Mouse (Mus musculus) E14TG2a.4 (cell line): Measurements from ENCODE around the gene Cacna1d.
A peak's percentile ranks its signal among the peaks of the same experiment; 100 is the strongest.

Experiments used
- H3K27me3 ChIP-seq: 2 replicates; pipeline ENCODE4 v1.6.1; 2014; ENCODE audit warnings: low read length, control low read depth; ENCODE audit not compliant: insufficient read depth
- H3K36me3 ChIP-seq: 2 replicates; pipeline ENCODE4 v1.6.1; 2014; ENCODE audit warnings: low read length, control low read depth; ENCODE audit not compliant: insufficient read depth
- H3K4me1 ChIP-seq: replicated peaks from 2 replicates; pipeline ENCODE4 v1.6.1; 2014; ENCODE audit warnings: low read depth, low read length, control low read depth
- H3K4me3 ChIP-seq: replicated peaks from 2 replicates; pipeline ENCODE4 v1.5.1; 2014; ENCODE audit warnings: mild to moderate bottlenecking, low read length
- H3K9me3 ChIP-seq: 2 replicates; pipeline ENCODE4 v1.6.1; 2014; ENCODE audit warnings: low read length, control low read depth
- CTCF ChIP-seq: conservative IDR thresholded peaks from 2 replicates; pipeline ENCODE4 v1.5.1; 2014; ENCODE audit warnings: low read length
- NANOG ChIP-seq: IDR thresholded peaks from 2 replicates; pipeline ENCODE4 v1.6.1; 2014; ENCODE audit warnings: borderline replicate concordance, low read length, mixed read lengths
- POU5F1 ChIP-seq: IDR thresholded peaks from 2 replicates; pipeline ENCODE4 v1.6.1; 2014; ENCODE audit warnings: low read length, borderline replicate concordance

Gene Cacna1d

GRCm38 (mm10) chr14:30048049-30048448 lies 443.2 kb downstream of the Cacna1d start:
- Histone ChIP-seq H3K4me1 (no peaks in the 10 kb centered on the region), H3K4me3 (no peak overlapping the region), H3K9me3 (no peaks in the 10 kb centered on the region), H3K36me3 (no peaks in the 10 kb centered on the region), H3K27me3 (no peaks in the 10 kb centered on the region)
- TF ChIP-seq POU5F1 (no peak), CTCF (peak; percentile 65), NANOG (no peak)

GRCm38 (mm10) chr14:30046976-30047375 lies 444.3 kb downstream of the Cacna1d start:
- Histone ChIP-seq H3K4me3 (no peak overlapping the region), H3K9me3 (no peaks in the 10 kb centered on the region), H3K27me3 (no peaks in the 10 kb centered on the region), H3K36me3 (no peaks in the 10 kb centered on the region), H3K4me1 (no peaks in the 10 kb centered on the region)
- TF ChIP-seq CTCF (no peak), NANOG (no peak), POU5F1 (no peak)

GRCm38 (mm10) chr14:30045704-30046220 lies 445.5 kb downstream of the Cacna1d start:
- Histone ChIP-seq H3K9me3 (no peaks in the 10 kb centered on the region), H3K27me3 (no peaks in the 10 kb centered on the region), H3K4me3 (no peak overlapping the region), H3K4me1 (no peaks in the 10 kb centered on the region), H3K36me3 (no peaks in the 10 kb centered on the region)
- no peak for TF ChIP-seq POU5F1
- no peak for TF ChIP-seq CTCF
- no peak for TF ChIP-seq NANOG

GRCm38 (mm10) chr14:30045239-30045638 lies 446.0 kb downstream of the Cacna1d start:
- Histone ChIP-seq H3K36me3 (no peaks in the 10 kb centered on the region), H3K4me3 (no peak overlapping the region), H3K9me3 (no peaks in the 10 kb centered on the region)

GRCm38 (mm10) chr14:30043356-30043940 lies 447.8 kb downstream of the Cacna1d start:
- TF ChIP-seq NANOG (no peak), POU5F1 (no peak)
- H3K4me1 ChIP-seq, result no peaks in the 10 kb centered on the region

More at GRCm38 (mm10) chr14:30045239-30045638, 446.0 kb downstream of the Cacna1d start:
- TF ChIP-seq POU5F1, result no peak
- Histone ChIP-seq H3K27me3 (no peaks in the 10 kb centered on the region), H3K4me1 (no peaks in the 10 kb centered on the region)

GRCm38 (mm10) chr14:30041836-30042235 lies 449.4 kb downstream of the Cacna1d start:
- no peak for TF ChIP-seq CTCF
- H3K4me3 ChIP-seq, result no peak overlapping the region
- peaks cover 10% of the 10 kb centered on the region for H3K27me3 ChIP-seq
- H3K4me1 ChIP-seq, result no peaks in the 10 kb centered on the region
- no peaks in the 10 kb centered on the region for H3K36me3 ChIP-seq
- H3K9me3 ChIP-seq, result no peaks in the 10 kb centered on the region

More at GRCm38 (mm10) chr14:30043356-30043940, 447.8 kb downstream of the Cacna1d start:
- H3K9me3 ChIP-seq, result no peaks in the 10 kb centered on the region
- no peaks in the 10 kb centered on the region for H3K36me3 ChIP-seq
- peaks cover 2% of the 10 kb centered on the region; the same call in 1 of the 2 replicates for H3K27me3 ChIP-seq
- no peak overlapping the region for H3K4me3 ChIP-seq

- 0 out of 2 replicates have a peak, but pooled peaks cover 4% of the 10 kb centered on the region for H3K4me1 ChIP-seq
- no peaks in the 10 kb centered on the region for H3K9me3 ChIP-seq
- H3K36me3 ChIP-seq, result no peaks in the 10 kb centered on the region
- H3K4me3 ChIP-seq, result no peak overlapping the region
- TF ChIP-seq POU5F1, result no peak
- TF ChIP-seq CTCF, result no peak
- TF ChIP-seq NANOG, result no peak
- H3K27me3 ChIP-seq, result peaks cover 10% of the 10 kb centered on the region
These were observed 451.8 kb downstream of the Cacna1d start for GRCm38 (mm10) chr14:30039413-30039812.

- H3K27me3 ChIP-seq, result peaks cover 17% of the 10 kb centered on the region
- no peak overlapping the region for H3K4me3 ChIP-seq
- H3K36me3 ChIP-seq, result no peaks in the 10 kb centered on the region
- 0 out of 2 replicates have a peak, but pooled peaks cover 4% of the 10 kb centered on the region for H3K4me1 ChIP-seq
- H3K9me3 ChIP-seq, result no peaks in the 10 kb centered on the region
- TF ChIP-seq CTCF (no peak), POU5F1 (no peak), NANOG (no peak)
These were observed 452.8 kb downstream of the Cacna1d start for GRCm38 (mm10) chr14:30038431-30038830.

- Histone ChIP-seq H3K27me3 (peaks cover 25% of the 10 kb centered on the region), H3K36me3 (no peaks in the 10 kb centered on the region), H3K4me3 (no peak overlapping the region), H3K9me3 (no peaks in the 10 kb centered on the region), H3K4me1 (peaks cover 8% of the 10 kb centered on the region)
- no peak for TF ChIP-seq POU5F1
- no peak for TF ChIP-seq CTCF
- no peak for TF ChIP-seq NANOG
These were observed 457.9 kb downstream of the Cacna1d start for GRCm38 (mm10) chr14:30033405-30033804.
